Mouse (Mus musculus) heart, adult 18-20 months (tissue): ENCODE measurements around the gene Tenm4. TPM values are rescaled to one million over a fixed set of nuclear protein-coding genes. Genes with fewer than 3 reads are reported as not detected.

Experiments
- DNase-seq, 2 experiments: peaks; one replicate each; pipeline ENCODE4 v3.0.0; 2021 to 2022; ENCODE audit warnings: mixed read lengths in 1 of 2
- total RNA-seq, 2 experiments: library from RNA; stranded (reverse); gene quantifications; 2 replicates each; pipeline ENCODE4 v1.2.3; 2021

Tenm4 gene
- total RNA-seq, 2 experiments from 2014 or later = 1.2 to 2.2 TPM

GRCm38 (mm10) chr7:96242328-96243185 is 71.5 kb downstream of the Tenm4 start:
- DNase-seq = peak; percentile 11 to 21

DNA sequence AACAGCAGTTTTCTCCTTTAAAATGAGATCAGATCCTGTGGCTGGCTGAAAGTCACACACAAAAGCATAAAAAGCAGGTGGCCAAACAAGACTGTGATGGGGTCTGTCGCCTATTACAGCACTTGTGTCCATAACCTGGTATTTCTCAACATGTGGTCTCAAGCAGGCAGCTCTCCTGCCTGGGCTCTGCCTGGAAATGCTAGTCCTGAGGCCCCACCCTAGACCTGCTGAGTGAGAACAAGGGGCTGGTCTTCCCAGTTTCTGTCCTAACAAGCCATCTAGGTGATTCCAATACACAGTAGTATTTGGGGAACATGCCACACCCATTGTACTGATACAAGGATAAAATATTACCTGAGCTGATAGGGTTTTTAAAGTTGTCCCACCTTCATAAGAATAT is 73.8 kb downstream of the Tenm4 start:
- no peak for DNase-seq

- DNase-seq = no peak
These were observed 88.6 kb downstream of the Tenm4 start for GRCm38 (mm10) chr7:96259630-96260029.

DNA sequence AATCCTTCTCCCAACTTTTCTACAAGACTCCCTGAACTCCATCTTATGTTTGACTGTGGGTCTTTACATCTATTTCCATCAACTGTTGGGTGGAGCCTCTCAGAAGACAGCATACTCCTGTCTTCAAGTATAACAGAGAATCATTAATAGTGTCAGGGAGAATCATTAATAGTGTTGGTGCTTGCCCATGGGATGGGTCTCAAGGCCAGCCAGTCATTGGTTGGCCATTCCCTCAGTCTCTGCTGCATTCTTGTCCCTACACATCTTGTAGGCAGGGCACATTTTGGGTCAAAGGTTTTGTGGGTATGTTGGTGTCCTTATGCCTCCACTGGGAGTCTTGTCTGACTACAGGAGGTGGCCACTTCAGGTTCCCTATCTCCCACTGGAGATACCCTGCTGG is 91.1 kb downstream of the Tenm4 start:
- DNase-seq = no peak

- no peak for DNase-seq
These were observed 94.9 kb downstream of the Tenm4 start for GRCm38 (mm10) chr7:96265941-96266340.

DNA sequence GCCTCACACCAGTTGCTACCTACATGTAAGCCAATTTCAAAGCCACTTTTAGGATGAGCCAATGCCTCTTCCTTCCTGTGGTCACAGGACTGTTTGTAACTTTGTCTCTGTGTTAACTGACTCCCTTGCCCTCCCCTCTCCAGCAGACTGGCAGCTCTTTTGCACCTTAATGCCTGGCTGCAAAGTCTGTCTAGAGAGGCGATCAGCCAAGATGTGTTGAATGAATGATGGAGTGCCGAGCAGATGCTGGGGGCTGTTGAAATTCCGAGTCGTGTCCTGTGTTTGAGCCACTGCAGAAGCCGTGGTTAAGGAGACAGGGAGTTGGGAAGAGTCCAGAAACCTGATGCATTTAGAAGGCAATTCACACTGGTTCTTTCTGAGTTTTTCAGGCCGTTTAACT is 96.2 kb downstream of the Tenm4 start:
- no peak for DNase-seq

GRCm38 (mm10) chr7:96270684-96271083 is 99.6 kb downstream of the Tenm4 start:
- no peak for DNase-seq

DNA sequence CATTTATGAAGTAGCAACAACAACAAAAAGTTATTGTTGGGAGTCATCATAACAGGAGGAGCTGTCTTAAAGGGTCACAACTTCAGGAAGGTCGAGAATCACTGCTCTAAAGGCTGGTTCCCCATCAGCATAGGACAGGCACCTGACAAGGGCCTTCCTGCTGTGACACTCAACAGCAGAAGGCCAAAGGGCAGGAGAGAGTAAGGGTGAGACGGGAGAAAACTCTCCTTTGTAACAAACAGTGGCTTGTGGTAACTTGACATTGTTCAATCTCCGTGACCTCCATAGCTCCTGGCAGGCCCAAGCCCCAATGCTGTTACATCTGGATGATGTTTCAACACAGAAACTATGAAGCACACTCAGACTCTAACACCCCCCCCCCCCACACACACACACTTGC is 101.0 kb downstream of the Tenm4 start:
- DNase-seq = no peak

GRCm38 (mm10) chr7:96274486-96274885 is 103.4 kb downstream of the Tenm4 start:
- DNase-seq = no peak

DNA sequence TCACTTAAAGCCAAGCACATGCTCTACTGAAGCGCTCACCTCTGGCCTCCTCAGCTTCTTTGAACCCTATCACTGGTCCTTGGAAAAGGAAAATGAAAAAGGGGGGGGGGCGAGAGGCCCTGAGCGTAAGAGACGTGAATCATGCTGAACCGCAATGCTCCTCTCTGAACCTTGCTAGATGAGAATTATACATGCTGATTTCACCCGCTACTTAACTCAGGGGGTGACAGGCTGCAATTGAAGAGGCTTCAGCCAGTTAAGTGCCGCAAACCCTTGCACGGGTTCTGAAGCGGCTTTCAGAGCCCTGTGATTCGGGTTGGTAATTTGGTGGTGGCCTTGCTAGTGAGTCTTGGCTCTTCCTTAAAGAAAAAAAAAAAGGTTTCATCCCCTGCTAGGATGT is 106.5 kb downstream of the Tenm4 start:
- no peak for DNase-seq

DNA sequence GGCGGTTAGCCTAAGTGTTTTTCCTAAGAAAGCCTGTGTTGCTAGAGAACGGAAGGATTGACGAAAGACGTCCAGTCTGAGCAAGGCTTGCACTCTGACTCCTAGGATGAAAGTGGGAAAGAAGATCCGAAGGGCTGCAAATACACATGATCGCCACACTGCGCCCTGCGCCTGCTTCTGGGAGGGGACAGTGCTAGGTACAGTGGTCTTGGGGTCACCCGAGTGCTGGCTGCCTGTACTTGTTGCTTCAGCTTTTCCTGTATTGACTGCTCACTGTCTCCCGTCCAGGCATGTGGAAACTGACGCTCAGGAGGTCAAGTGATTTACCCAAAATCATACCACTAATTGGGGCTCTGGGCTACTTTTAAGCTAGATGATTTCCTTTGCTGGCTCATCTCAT is 107.3 kb downstream of the Tenm4 start:
- no peak for DNase-seq

DNA sequence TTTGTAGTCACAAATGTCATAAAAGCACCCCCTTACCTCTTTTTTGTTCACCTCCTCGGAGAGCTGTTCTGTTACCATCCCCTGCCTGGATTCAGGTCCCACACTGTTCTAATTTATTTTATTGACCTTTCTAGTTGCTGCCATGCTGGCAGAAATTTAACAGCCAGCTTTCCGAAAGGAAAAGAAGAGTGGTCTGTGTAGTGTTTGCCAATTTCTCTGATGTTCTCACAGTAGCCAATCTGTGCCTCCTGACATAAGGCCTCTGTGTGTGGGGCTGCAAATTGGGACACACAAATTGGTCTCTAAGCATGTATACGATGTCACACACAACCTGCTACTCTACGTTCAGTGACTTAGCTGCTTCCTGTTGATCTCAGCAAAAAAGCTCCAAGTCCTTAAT is 109.7 kb downstream of the Tenm4 start:
- no peak for DNase-seq

- no peak for DNase-seq
These were observed 119.5 kb downstream of the Tenm4 start for GRCm38 (mm10) chr7:96290576-96290975.

- no peak for DNase-seq
These were observed 124.9 kb downstream of the Tenm4 start for GRCm38 (mm10) chr7:96295959-96296358.

- no peak for DNase-seq
These were observed 129.9 kb downstream of the Tenm4 start for GRCm38 (mm10) chr7:96300826-96301397.

DNA sequence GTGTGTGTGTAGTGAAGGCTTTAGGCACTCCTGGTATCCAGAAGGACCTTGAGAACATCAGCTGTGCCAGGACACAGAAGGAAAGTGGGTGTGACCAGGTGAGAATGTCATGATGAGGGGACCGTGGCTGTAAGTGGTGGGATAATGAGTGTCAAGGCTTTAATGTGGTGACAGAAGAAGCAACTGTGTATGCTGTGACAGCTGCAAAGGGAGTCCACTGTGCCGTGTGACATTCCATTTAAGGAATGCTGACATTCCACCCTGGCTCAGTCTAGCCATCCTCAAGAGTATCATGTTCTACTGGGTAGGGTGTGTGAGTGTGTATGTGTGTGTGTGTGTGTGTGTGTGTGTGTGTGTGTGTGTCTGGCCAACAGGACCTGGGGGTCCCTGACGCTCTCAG is 130.8 kb downstream of the Tenm4 start:
- DNase-seq = no peak

DNA sequence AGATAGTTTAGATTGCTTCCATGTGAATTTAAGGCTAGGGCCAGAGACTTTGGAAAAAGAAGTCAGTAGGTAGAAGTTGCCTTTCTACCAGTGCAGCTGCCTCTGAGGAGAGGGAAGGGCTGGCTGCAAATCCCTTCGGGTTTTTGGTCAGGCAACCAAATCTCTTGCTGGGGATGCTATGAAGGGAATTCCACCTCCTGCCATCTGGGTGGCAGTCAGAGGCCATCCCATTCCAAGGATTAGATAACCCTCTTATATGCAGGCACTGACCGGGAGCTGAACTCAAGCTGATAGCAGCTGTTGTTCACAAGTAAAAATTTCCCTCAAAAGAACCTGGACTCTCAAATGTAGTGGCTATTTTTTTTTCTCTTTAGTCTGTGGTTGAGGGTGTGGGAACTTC is 132.9 kb downstream of the Tenm4 start:
- DNase-seq = no peak

- no peak for DNase-seq
These were observed 134.4 kb downstream of the Tenm4 start for GRCm38 (mm10) chr7:96305382-96305935.

DNA sequence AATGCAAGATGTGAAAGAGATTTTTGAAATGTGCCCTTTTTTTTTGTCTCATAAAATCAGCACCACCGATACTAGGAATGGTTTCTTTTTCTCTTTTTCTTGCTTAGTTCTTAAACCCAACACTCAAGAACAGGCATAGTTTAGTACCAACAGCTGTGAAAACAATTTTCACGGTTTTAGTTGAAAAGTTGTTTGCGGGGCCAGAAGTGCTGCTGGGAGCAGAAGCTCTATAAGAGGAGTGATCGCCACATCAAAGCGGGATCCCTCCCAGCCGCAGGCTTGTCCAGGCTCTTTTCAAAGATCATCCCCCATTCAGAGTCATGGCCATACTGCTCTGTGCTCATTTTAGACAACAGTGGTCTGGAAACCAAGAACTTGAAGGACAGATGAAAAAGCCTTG is 137.1 kb downstream of the Tenm4 start:
- no peak for DNase-seq

DNA sequence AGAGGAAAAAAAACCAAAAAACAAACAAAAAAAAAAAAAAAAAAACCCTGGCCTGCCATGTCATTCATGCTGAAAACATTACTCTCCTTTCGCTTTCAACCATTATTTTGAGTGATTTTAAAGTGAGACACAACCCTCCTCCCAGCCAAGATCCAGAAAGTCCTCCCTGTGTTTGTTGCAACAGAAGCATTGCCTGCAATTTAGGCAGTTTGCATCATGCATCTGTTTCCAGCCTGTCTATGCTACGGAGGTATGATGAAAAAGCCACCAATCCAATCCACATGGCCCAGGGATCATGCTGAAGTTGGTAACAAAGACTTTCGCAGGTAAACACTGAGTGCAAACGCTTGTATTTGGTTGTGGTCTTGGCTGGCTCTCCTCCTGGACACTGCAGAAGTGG is 158.3 kb downstream of the Tenm4 start:
- no peak for DNase-seq

DNA sequence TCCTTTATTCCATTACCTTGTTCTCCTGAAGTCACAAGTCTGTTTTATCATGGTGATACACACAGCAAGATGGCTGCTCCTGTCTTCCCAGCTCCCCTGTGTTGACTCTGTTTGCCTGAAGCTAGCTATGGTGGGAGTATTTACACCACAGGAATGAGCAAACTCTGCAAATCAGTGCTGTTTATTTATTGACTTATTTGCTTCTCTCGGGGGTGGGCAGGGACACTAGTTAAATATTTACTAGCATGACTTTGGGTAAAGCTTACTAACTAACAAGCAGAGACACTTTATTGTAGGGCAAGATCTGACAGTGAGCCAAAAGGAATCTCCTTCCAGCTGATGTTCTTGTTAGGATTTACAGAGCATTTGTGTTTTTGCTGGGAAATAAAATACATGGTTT is 160.1 kb downstream of the Tenm4 start:
- DNase-seq = no peak

GRCm38 (mm10) chr7:96334361-96334760 is 163.3 kb downstream of the Tenm4 start:
- DNase-seq = peak in 1 of 2 experiments; percentile 17

DNA sequence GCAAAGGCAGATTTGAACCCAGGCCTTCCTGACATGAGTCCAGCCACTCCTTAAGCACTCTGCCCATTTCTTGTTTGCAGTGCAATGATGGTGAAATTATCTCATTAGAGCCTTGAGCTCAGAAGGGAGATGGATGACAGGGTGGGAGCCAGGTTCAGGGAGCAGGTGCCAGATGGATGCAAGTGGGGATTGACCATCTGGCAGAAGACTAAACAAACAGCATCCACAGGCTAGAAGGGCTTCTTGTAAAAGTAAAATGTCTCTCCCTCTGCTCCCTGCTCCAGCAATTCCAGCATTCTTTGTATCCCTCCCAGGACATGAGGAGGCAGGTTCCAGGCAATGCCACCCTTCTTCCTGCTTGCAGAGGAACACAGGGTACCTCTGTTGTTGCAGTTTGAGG is 165.3 kb downstream of the Tenm4 start:
- no peak for DNase-seq

GRCm38 (mm10) chr7:96340826-96341225 is 169.8 kb downstream of the Tenm4 start:
- no peak for DNase-seq
